Mouse (Mus musculus) lung, postnatal 0 days (tissue): ENCODE data around the gene Ift80.

Experiments
- CTCF ChIP-seq: IDR thresholded peaks from 2 replicates; pipeline ENCODE4 v1.5.1; 2016; ENCODE audit warnings: antibody characterized with exemption, mild to moderate bottlenecking
- EP300 ChIP-seq: IDR thresholded peaks from 2 replicates; pipeline ENCODE4 v1.6.1; 2016; ENCODE audit warnings: antibody characterized with exemption, mild to moderate bottlenecking, control low read depth

- TF ChIP-seq CTCF (no peak), EP300 (peak; percentile 70; the same call in 1 of the 2 replicates)
Measured at GRCm38 (mm10) chr3:69046509-69046908, 42.1 kb upstream of the Ift80 start.
